Mouse (Mus musculus) thymus, postnatal 36 days (tissue): Measurements from ENCODE around the gene Rgl3.

ENCODE experiments used
- DNase-seq, 2 experiments: peaks; one replicate each; pipeline ENCODE4 v3.0.0; 2022; ENCODE audit warnings: mixed read lengths in 2 of 2

Rgl3 gene

DNA sequence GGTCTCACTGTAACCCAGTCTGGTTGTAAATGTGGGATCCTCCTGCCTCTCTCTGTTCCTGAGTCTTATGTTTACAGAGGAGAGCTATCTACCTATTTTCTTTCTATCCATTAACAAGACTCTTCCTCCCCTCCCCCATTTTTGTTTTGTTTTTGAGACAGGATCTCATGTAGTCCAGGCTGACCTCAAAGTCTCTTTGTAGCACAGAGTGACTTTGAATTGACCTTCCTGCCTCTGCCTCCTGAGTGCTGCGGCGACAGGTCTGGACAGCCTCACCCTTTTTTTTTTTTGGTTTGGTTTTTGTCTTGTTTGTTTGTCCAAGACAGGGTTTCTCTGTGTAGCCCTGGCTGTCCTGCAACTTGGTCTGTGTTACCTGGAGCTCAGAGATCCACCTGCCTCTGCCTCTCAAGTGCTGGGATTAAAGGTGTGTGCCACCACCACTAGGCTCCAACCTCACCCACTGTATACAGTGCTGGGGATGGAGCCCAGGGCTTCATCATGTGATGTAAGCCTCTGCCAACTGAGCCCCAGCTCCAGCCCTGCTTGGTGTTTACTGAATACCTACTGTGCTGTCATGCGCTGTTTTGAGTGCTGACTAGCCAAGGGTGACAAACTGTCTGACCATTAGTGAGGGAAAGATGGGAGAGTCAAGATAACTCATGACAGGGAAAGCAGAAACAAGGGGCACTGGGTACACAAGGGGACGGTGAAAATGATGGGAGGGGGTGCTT lies 10.7 kb downstream of the Rgl3 start:
- DNase-seq, result no peak

DNA sequence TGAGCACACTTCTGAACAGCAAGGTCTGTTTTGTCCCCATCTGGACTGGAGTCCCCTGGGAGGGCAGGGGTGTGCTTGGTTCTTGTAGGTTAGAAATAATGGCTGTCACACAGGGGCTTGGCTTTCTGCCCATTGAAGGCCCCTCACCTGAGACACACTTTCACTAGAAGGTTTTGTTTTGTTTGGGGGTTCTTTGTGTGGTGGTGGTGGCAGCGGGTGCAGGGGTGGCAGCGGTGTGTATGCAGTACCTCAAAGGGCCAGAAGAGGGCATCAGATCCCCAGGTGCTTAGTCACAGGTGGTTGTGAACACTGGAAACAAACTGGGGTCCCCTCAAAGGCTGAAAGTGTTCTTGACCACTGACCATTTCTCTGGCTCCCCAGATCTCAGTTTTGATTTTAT lies 11.3 kb downstream of the Rgl3 start:
- DNase-seq, result peak; percentile 48 to 62

DNA sequence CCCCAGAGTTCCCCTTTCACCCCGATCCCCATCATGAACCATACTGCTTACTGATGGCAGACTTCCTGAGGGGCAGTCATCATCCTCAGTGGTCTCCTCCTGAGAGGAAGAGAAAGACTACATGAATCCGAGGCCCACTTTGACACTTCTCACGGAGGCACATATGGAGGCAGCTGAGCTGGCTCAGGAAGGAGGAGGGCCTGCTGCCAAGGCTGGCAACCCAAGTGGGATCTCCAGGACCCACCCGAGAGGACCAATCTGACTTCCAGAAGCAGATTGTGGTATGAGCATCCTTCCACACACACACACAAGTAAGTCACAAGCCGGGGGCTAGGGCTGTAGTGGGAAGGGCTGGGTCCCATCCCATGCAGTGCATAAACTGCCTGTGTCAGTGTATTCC lies 11.9 kb downstream of the Rgl3 start:
- no peak for DNase-seq

DNA sequence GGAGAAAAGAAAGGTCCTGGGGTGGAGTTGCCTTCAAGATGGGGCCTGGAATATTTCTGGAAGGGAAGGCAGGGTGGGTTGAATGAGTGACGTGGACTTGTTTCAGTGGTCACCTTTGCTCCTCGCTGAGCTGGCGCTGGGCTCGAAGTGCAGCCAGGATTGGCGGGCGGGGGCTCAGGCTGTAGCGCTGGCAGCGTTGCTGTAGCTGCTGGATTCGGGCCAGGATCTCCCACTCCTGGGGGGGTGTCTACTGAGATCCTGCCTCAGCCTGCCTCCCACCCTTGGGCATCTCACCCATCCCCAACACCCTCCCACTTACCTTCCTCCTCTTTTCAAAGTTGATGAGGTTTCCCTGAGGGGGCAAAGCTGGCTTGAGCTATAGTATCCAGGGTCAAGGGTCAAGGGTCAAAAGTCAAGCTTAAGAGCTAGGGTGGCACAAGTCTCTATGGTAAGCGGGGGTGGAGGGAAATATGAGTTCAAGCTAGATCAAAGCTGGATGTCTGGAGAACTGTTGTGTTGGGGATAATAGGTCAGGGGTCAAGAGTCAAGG lies 12.5 kb downstream of the Rgl3 start:
- DNase-seq, result no peak

DNA sequence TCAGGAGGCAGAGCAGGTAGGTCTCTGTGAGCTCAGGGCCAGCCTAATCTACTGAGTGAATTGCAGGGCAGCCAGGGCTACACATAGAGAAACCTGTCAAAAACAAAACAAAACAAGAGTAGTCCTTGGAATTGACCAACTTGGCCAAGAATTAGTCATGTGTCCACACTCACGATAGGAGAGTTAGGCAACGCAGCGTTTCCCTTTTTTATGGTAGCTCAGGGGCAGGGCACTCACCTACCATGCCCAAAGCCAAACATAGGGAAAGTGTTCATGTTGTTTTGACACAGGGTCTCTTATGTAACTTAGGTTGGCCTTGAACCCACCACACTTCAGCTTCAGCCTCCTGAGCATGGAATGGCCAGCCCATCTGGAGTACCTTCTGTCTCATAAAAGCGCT lies 19.9 kb downstream of the Rgl3 start:
- no peak for DNase-seq

DNA sequence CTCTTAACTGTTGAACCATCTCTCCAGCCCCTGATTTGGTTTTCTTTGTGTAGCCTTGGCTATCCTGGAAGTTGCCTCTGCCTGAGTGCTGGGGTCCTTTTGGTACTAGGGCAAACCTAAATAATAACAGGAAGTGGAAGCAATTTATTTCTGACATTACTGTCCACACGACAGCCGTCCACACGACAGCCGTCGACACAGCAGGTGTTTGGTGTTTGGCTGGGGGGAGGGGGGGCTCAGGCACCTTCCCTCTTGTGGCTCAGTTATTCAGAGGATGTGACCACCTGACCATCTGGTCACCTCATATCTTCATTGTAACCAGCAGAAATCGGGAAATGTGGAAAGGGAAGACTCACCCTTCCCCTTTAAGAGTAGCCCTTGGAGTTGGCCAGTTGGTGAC lies 20.4 kb downstream of the Rgl3 start:
- DNase-seq, result no peak

DNA sequence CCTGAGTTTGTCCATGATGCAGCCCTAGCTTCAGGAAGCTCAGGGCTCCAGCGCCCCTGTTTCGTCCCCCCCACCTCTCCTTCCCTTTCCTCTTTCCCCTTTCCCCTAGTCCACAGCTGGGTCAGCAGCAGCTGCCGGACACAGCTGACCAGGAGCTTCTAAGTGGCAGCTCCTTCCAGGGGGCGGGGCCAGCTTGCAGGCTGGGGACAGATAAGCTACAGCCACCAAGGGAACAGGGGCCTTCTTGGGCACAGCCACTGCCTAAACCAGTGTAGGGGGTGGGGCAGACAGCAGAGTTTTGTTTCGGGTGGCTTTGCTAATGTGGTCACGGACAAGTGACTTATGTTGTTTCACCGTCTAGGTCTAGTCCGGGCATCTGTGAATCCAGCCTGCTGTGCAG lies 25.8 kb downstream of the Rgl3 start, which contains the start of gene Epor:
TSS of gene Epor (minus strand) at position 90 of the 400 bp plus-strand sequence.
- no peak for DNase-seq

DNA sequence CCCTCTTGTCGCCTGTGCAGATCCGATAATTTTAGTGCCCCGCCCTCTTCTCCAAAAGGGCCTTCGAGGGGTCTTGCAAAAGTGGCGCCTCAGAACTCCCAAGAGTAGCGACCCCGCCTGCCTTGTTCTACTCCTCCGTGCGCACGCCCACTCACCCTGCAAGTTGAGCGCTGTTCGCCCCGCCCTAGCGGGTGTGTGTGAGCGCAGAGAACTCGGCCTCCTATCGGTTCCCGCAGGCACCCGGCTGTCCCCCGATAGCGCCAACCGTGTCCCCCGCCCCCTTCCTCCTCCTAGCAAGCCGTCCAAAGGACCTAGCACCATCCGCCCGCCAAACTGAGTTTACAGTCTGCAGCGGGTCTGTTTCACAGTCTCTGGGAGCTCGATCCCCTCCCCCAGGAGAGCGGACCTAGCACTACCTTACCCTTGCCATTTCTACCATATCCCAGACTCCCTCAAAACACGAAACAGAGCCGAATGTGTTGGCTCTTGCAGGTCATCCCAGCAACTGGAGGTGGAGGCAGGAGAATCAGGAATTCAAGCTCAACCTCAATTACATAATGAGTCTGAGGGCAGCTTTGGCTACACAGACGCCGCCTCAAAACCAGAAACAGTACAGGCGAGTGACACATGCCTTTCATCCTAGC lies 26.7 kb downstream of the Rgl3 start:
- DNase-seq, result peak; percentile 61 to 73

DNA sequence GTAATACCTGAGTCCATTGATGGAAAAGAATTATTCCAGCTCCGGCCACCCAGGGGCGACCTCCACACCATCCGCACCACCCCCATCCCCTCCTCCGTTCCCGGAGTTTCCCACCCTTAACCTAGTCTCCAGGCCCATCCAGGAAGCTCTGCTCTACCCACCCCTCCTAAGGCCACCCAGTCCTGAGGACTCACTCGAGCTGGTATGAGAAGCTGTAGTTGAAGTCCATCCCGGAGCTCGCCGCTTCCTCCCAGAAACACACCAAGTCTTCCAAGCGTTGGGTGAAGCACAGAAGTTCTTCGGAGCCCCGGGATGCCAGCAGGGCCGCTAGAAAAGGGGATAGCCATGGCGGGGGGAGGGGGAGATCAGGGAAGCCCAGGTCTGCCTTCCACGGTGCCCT lies 27.2 kb downstream of the Rgl3 start:
- DNase-seq, result no peak

DNA sequence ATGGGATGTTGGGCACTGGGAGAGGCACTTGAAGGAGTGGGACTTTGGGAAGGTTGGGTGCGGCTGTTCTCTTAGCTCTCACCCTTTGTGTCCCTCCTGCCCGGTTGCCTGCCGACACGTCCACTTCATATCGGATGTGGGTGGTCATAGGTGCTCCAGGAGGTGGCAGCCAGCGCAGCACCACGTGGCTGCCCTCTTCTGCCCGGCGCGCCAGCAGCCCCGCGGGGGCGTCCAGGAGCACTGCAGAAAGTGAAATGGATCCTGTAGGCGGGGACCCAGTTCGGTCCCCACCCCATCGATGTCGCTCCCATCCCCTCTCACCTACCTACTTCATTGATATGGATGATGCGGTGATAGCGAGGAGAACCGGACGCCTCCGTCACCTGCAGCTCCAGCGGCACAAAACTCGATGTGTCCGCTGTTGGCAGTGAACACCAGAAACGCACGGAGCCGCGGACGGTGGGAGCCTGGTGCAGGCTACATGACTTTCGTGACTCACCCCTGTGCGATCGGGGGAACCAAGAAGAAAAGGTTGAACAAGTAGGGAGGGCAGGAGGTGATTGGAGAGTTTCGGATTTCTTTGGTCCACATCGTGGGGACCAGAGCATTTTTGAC lies 27.8 kb downstream of the Rgl3 start:
- DNase-seq, result no peak

DNA sequence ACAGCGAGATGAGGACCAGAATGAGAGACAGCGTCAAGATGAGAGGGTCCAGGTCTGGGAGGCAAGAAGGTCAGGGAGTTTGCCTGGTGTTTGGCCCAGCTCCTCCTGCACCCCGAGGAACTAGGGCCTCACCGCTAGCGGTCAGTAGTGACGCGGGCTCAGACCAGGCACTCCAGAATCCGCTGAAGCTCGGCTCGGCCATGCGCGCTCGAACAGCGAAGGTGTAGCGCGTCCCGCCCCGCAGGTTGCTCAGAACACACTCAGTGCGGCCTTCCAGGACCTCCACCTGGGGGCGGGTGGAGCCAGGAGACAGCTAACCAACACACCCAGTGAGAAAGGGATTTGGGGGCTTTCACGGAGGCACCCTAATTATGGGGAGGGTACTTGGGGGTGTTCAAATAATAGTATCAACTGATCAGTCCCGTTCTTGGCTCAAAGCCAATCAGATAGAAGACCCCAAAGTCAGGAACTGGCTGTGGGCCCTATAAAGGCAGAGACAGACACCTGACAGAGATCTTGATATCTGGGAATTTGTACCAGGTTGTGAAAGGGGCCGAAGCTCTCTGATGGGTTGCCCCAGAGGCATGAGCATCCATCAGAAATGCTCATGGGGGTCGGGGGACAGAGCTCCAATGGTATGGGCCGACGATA lies 28.6 kb downstream of the Rgl3 start:
- DNase-seq, result no peak

DNA sequence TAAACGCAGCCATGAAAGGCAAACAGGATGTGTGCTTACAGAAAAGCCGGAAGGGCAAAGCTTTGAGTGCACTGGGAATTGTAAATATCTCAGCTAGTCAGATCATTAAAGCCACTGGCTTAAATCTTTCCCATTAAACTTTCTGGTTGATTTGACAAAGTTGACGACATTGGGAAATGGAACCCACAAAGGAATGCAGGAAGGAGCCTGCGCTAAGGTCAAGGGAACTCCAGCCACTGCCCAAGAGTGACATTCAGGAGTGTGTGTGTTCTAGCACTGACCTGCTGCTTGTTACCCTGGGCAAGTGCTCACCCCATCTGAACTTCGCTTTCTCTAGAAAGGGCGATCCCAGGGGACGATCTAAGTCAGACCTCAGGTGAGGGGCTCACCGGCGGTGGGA lies 29.1 kb downstream of the Rgl3 start:
- no peak for DNase-seq

DNA sequence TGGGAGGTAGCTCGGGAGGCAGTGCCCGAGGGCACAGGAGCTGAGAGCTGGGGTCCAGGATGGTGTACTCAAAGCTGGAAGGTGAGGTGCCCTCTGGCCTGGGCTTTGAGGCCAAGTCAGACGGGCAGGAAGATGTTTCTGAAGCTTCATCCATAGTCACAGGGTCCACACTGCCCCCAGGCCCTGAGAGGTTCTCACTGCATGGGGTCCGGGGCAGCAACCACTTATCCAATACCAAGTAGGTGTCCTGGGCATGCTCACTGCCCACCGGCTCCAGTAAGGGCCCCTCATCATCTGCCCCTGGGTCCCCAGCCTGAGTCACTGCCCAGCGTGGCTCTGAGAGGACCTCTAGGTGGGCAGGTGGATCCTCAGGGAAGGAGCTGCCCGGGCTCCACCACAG lies 30.0 kb downstream of the Rgl3 start:
- DNase-seq, result no peak

DNA sequence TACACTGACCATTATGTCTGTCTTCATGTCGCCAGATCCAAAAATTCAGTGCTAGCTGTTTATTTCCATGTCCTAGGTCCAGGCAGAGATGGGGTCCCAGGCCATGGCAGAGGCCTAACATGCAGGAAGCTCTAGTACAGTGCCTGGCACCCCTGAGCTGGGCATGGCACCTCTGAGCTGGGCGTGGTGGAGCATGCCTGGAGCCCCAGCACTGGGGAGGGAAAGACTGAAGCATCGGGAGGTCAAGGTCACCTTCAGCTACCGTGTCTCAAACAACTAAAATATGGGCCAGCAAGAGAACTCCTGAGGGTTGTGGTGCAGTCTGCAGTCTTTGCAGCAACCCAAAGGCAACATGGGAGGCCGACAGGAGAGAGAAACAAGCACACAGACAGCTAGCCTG lies 30.9 kb downstream of the Rgl3 start:
- DNase-seq, result no peak

DNA sequence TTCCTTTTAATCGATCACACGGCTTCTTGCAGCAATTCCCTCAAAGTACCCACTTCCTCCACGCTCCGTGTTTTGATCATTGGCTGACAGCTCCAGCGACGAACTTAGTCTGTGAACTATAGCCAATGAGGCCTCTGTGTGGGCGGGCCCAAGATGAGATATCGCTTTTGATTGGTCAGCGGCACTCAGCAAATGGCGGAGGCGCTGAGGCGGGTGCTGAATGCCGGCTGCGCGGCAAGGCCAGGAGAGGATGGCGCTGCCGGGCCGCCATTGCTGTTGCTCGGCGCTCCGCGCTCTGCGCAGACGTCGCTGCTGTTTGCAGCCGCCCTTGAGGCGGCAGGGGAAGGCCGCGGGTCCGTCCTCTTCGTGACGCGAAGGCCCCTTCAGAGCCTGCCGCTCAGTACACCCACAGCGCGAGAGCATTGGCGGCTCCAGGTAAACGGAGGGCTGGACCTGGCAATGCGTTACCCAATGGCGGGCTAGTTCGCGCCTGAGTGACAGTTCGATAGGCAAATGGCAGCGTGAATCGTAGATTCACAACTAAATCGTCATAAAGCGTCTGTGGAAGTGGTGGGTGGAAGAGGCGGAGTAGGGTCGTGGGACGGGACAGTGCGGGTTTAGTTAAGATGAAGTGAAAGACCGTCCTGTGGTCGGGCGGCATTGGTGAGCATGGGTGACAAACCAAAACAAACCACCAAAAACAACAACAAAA lies 33.5 kb downstream of the Rgl3 start, which contains the start of gene Swsap1:
TSS of gene Swsap1 (plus strand) at position 186 of the 712 bp plus-strand sequence.
- peak; percentile 98 to 99 for DNase-seq

DNA sequence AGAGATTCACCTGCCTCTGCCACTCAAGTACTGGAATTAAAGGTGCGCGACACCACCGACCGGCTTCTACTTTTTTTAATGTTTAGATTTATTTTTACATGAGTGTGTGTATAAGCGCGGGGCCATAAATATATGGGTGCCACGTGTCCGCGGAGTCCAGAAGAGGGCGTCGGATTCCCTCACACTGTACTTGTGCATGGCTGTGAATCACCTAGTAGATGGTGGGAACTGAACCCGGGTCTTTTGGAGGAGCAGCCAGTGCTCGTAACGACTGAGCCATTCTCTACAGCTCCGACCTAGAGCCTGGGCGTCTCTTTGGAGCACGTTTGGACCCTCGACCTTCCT lies 34.0 kb downstream of the Rgl3 start:
- no peak for DNase-seq

DNA sequence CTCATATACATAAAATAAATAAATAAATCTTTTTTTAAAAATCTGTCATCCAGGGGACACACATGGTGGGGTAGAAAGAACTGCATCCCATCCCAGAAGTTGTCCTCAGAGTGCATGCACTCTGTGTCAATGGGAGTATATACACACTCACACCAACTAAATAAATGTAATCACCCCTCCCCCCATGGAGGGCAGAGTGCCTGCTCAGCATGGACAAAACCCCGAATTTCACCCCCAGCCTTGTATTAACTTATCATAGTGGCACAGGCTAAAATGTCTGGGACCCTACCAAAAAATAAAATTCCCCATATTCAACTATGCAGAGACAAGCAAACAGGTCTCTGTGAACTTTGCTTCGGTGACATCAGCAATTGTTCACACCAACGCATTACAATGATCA lies 34.6 kb downstream of the Rgl3 start:
- no peak for DNase-seq

DNA sequence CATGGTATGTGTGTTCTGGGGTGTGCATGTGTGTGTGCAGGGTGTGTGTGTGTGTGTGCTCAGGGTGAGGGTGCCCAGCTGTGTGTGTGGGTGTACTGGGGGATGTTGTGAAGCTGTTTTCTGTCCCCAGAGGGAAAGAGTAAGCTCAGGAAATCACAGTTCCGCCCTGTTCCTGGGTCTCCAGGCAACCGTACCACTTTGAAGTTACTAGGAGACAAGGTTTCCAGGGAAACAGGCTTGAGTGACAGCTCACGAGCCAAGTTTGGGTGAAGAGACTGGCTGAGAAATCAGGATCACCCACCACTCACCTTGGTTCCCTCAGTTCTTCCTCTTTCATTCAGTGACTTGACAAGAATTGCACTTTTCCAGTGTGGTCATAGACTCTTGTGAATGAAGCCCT lies 35.6 kb downstream of the Rgl3 start:
- DNase-seq, result no peak

DNA sequence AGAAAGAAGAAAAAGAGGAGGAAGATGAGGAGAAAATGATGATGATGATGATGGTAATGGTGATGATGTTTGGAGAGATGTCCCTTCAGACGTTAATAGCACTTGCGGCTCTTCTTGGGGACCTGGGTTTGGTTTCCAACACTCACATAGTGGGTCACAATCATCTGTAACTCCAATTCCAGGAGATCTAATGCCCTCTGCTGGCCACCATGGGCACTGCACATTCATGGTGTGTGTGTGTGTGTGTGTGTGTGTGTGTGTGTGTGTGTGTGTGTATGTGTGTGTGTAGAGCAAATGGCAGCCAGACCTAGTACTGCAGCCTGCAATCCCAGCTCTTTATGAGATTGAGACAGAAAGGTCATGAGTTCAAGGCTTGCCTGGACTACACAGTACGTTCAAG lies 37.3 kb downstream of the Rgl3 start:
- DNase-seq, result no peak

DNA sequence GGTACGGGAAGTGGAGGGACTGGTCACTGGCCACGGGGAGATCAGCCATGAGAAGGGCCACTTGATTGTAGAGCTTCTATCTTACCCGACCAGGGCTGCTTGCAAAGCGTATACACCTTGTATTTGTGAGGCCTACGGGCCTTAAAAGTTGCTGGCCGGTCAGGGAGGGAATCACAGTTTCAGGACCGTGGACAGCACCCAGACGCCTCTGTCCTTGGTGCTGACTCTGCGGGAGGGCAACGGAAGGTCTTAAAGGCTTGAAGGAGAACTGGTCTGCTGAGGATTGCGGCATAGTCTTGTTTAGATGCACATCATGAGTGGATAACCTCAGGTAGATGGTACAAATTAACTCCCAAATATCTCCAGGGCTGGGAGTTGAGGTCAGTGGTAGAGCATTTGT lies 38.9 kb downstream of the Rgl3 start:
- DNase-seq, result peak; percentile 47 to 70

DNA sequence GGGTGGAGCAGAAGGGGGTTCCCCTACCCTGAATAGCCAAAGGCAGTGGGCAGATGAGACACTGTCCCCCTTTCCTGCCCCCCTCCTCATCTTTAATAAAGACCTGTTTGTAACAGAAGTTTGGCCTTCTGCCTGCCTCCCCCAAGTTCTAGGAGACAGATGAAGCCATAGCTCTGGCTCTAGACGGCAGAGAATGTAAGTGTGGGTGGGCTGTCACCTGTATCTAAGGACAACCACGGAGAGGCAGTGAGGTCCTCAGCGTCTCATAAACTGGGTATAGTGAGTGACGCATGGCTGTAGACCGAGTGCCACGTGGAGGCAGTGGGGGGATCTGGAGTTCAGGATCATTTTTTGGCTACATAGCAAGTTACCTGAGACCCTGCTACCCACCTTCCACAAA lies 40.5 kb downstream of the Rgl3 start:
- no peak for DNase-seq

DNA sequence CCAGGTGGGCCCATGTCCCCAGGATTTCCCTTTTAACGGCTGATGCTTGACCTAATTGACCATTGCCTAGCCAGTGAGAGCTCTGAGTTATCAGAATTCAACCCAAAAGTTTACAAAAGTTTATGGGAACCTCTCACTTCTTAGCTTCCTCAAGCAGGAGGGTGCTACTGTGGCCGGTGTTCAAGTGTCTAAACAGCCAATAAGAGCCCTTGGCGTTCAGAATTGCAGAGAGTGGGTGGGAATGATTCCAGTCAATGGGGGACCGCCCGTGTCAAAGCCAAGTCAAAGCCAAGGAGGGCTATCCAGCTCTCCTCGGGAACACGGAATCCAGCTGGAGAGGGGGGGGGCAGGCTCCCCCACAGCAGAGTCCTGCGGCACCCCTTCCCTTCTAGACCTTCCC lies 41.1 kb downstream of the Rgl3 start:
- no peak for DNase-seq
